Comparison of ENCODE assay signal across 13 mouse cellular contexts in the genomic region with DNA sequence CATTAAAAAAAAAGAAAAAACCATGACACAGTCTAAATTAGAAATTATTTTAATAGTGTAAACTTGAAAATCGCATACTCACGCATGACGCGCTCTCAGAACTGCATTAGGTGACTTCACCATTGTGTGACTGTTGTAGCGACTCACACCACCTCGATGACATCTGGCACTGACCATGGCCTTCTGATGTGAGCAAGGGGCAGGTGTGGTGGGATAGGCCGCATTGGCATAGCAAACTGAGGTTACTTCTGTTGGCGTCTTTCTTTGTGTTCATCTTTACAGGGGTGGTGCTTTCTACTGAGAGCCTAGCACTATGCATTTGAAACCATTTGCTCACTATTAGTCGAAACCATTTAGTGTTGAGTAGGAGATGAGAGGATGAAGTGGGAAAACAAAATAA. TPM values are rescaled to one million over a fixed set of nuclear protein-coding genes. Genes with fewer than 3 reads are reported as not detected.
DNase-seq lines count a peak whose midpoint lies in the region; ATAC-seq and TF ChIP-seq lines count a peak whose summit lies in the region.
"Not testable (repeated sequence)": the region's sequence is repeated elsewhere in the genome, so short reads cannot be mapped to it uniquely, and the experiment has no call there.
"Had no signal": no experiment of that assay in that cellular context is flagged by ENCODE, and none has a peak within 500 bp of the region (broad histone marks: within the 10 kb centered on the region; RNA-seq: fewer than 3 reads in every experiment).

No protein-coding gene starts in this region.

- H3K4me2 ChIP-seq in forebrain, embryonic 11.5 days (ENCODE audit: low read depth, low read length, severe bottlenecking); intestine, embryonic 14.5 days (ENCODE audit: low read length); midbrain, embryonic 11.5 days; stomach, postnatal 0 days (replicated peaks; ENCODE audit: low read depth): not testable (repeated sequence)

- H3K9ac ChIP-seq in forebrain, embryonic 11.5 days (ENCODE audit: low read length); intestine, embryonic 14.5 days (ENCODE audit: low read length); midbrain, embryonic 11.5 days (ENCODE audit: low read length); stomach, postnatal 0 days (ENCODE audit: low read length): not testable (repeated sequence)

- peak; percentile 28 for DNase-seq in forebrain, embryonic 11.5 days (ENCODE audit: low spot score)
- DNase-seq in heart, embryonic 10.5 days (ENCODE audit: low spot score): peak; percentile 72
- DNase-seq in intestine, embryonic 14.5 days (ENCODE audit: low spot score): peak; percentile 41
- DNase-seq in midbrain, embryonic 11.5 days (ENCODE audit: low spot score, missing footprints): peak; percentile 51
- DNase-seq in stomach, postnatal 0 days (ENCODE audit: low spot score): peak; percentile 7

- not testable (repeated sequence) for H3K4me1 ChIP-seq in forebrain, embryonic 11.5 days (replicated peaks; ENCODE audit: control insufficient read depth, insufficient read depth, low read length); heart, embryonic 10.5 days; intestine, embryonic 14.5 days (replicated peaks; ENCODE audit: control insufficient read depth, insufficient read depth, low read length); midbrain, embryonic 11.5 days (ENCODE audit: control insufficient read depth, insufficient read depth, low read length); stomach, postnatal 0 days (replicated peaks; ENCODE audit: control insufficient read depth, insufficient read depth)

- TF ChIP-seq CTCF in stomach, postnatal 0 days (IDR thresholded peaks at IDR 0.05; ENCODE audit: low read depth): not testable (repeated sequence)

- ATAC-seq in forebrain, embryonic 11.5 days (replicated peaks; ENCODE audit: low FRiP score); intestine, embryonic 14.5 days (replicated peaks; ENCODE audit: low FRiP score, low TSS enrichment, low read depth); midbrain, embryonic 11.5 days (ENCODE audit: low FRiP score); stomach, postnatal 0 days (ENCODE audit: low FRiP score, low TSS enrichment): not testable (repeated sequence)

- TF ChIP-seq EP300 in stomach, postnatal 0 days (optimal IDR thresholded peaks at IDR 0.05): not testable (repeated sequence)

- not testable (repeated sequence) for H3K4me3 ChIP-seq in forebrain, embryonic 11.5 days (ENCODE audit: low read depth, low read length); heart, embryonic 10.5 days; intestine, embryonic 14.5 days (ENCODE audit: low read depth, low read length); midbrain, embryonic 11.5 days (ENCODE audit: low read depth, low read length); stomach, postnatal 0 days (ENCODE audit: low read depth, low read length)

- H3K27me3 ChIP-seq in forebrain, embryonic 11.5 days (ENCODE audit: control insufficient read depth, insufficient read depth, low read length); heart, embryonic 10.5 days (ENCODE audit: insufficient read depth, poor library complexity, severe bottlenecking); intestine, embryonic 14.5 days (replicated peaks; ENCODE audit: control insufficient read depth, insufficient read depth, low read length); midbrain, embryonic 11.5 days (ENCODE audit: control insufficient read depth, insufficient read depth, low read length); stomach, postnatal 0 days (ENCODE audit: control insufficient read depth, insufficient read depth, low read length): not testable (repeated sequence)

- peaks cover 11% of the 10 kb centered on the region for H3K9me3 ChIP-seq in forebrain, embryonic 11.5 days (ENCODE audit: control insufficient read depth, low read length)
- peaks cover 29% of the 10 kb centered on the region for H3K9me3 ChIP-seq in heart, embryonic 10.5 days
- not testable (repeated sequence) for H3K9me3 ChIP-seq in intestine, embryonic 14.5 days (ENCODE audit: control insufficient read depth, low read length); stomach, postnatal 0 days (ENCODE audit: control insufficient read depth, low read length)
- H3K9me3 ChIP-seq in midbrain, embryonic 11.5 days (ENCODE audit: control insufficient read depth, low read length): peaks cover 12% of the 10 kb centered on the region; the same call in 1 of the 2 replicates

- not testable (repeated sequence) for H3K36me3 ChIP-seq in forebrain, embryonic 11.5 days (ENCODE audit: control insufficient read depth, insufficient read depth, low read length); heart, embryonic 10.5 days; intestine, embryonic 14.5 days (ENCODE audit: control insufficient read depth, insufficient read depth, low read length); midbrain, embryonic 11.5 days (ENCODE audit: control insufficient read depth, insufficient read depth, low read length); stomach, postnatal 0 days (ENCODE audit: control insufficient read depth, insufficient read depth, low read length)

- not testable (repeated sequence) for H3K27ac ChIP-seq in forebrain, embryonic 11.5 days (ENCODE audit: low read depth, low read length); heart, embryonic 10.5 days; intestine, embryonic 14.5 days (ENCODE audit: low read depth); midbrain, embryonic 11.5 days (ENCODE audit: low read depth, low read length); stomach, postnatal 0 days (replicated peaks)

- WGBS in forebrain, embryonic 11.5 days: 91% methylated on average over 9 of the region's 9 CpGs
- 90% methylated on average over 9 of the region's 9 CpGs for WGBS in heart, embryonic 10.5 days
- 93% methylated on average over 9 of the region's 9 CpGs for WGBS in intestine, embryonic 14.5 days
- WGBS in midbrain, embryonic 11.5 days: 92% methylated on average over 9 of the region's 9 CpGs
- 93% methylated on average over 9 of the region's 9 CpGs for WGBS in stomach, postnatal 0 days

RNA-seq across cellular contexts. Expression of gene Tcp10c, which starts 12.8 kb away (rescaled TPM):
- not detected in 2 replicates for polyA plus RNA-seq in forebrain, embryonic 11.5 days (2014; fragmentation: Nextera tagmentation; extraction: Ambion mirVana)
- not detected in 2 replicates for polyA plus RNA-seq in heart, embryonic 10.5 days (2016; fragmentation: Nextera tagmentation; extraction: Ambion mirVana)
- polyA plus RNA-seq in intestine, embryonic 14.5 days (2014; fragmentation: Nextera tagmentation; extraction: Ambion mirVana): not detected in 2 replicates
- not detected in 2 replicates for polyA plus RNA-seq in midbrain, embryonic 11.5 days (2014; fragmentation: Nextera tagmentation; extraction: Ambion mirVana)
- not detected in 2 replicates for polyA plus RNA-seq in stomach, postnatal 0 days (2015; fragmentation: Nextera tagmentation; extraction: Ambion mirVana)
- polyA plus RNA-seq: adrenal gland, adult 2 months; brain, embryonic 14.5 days; C2C12; embryonic facial prominence, embryonic 12.5 days; embryonic facial prominence, embryonic 14.5 days; forebrain, embryonic 12.5 days; forebrain, embryonic 14.5 days; forebrain, embryonic 16.5 days had no signal

Comparison
In these comparisons a context has a peak if more than half of its experiments do, and no peak if none do; other contexts are left out.
1. DNase-seq: peak in every context shown above with its lines; median percentile 72 in heart, embryonic 10.5 days; 51 in midbrain, embryonic 11.5 days; 41 in intestine, embryonic 14.5 days; 28 in forebrain, embryonic 11.5 days; 7 in stomach, postnatal 0 days.